Mouse (Mus musculus): Measurements from ENCODE around the gene Rab15.
"Not testable (repeated sequence)": the region's sequence is repeated elsewhere in the genome, so short reads cannot be mapped to it uniquely, and the experiment has no call there.

Rab15 gene

GRCm38 (mm10) chr12:76822651-76823041, at the start of gene Rab15:
Gene Rab15 (minus strand): TSS chr12:76822908.
- no peak for DNase-seq

- no peak for DNase-seq
Measured at GRCm38 (mm10) chr12:76869561-76869960, 46.9 kb upstream of the Rab15 start.

DNA sequence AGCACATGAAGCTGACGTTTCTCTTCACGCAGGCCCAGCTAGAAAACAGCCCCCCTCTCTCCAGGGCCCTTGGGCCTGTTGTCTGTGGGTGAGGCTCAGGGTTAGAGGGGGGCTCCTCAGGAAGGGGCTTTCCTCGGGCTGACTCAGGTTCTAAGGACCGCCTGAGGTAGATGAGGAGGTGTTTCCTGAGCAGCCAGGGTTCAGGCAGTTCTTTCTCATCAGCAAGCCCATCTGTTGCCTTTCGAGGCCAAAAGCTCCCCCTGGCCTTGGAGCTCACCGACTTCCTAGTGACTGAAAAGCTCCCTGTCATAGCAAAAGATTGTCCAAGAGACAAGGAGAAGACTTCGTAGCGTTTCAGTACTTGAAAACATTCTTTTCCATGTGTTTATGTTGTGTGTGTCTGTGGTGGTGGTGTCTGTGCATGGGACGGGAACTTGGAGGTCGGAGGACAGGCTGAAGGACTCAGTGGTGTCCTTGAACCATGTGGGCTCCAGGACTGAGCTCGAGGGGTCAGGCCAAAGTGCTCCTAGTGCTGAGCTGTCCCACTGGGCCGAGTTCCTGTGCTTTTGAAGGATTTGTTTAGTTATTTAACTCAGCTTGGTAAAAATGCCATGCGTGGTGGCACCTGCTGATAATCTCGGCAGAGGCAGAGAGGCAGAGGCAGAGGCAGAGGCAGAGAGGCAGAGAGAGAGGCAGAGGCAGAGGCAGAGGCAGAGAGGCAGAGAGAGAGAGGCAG, 45.9 kb upstream of the Rab15 start:
- no peak for DNase-seq

DNA sequence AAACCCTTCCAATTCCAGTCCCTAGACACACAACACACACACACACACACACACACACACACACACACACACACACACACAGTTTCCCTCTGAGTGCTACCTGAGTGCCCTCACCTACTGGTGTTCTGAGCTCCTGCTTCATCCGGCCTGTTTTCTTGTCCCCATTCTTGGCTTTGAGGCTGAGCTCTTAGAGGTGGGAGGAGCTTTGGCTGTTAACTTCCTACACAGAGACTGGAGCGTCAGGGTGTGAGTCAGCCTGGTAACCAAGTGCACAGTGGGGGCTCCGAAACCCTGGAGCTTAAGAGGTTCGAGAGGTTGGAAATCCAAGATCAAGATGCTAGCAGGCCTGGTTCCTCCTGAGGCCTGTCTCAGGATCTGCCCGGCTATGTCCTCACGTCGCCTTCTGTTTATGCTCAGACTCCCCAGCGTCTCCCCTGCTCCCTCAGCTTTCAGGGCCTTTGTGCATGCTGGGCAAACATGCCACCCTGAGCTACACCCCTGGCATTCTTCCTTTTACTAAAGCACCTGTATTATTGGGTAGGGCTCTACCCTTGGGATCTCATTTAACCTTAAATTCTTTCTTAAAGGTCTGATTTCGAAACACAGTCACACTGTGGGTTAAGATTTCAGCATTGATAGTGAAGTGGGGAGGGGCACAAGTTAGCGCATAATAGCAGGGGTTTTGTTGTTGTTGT, 45.0 kb upstream of the Rab15 start:
- DNase-seq = no peak

DNA sequence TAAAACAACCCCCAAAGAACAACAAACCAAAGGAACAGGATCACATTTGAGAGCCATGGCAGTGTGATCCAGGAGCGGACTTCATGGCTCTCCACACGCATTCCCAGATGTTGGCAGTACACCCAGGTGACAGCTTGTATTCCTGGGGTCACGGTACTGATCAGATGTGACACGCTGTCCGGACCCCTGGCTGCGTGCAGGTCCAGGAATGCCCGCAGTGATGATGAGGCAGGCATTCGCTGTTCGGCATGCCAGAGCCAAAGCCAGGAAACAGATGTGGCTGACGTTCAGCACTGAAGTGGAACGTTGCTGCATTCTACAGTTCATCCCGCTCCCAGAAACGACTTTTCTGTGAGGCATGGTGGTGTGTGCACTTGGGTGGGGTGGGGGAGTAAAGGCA, 42.6 kb upstream of the Rab15 start:
- no peak for DNase-seq

GRCm38 (mm10) chr12:76863651-76864050, 40.9 kb upstream of the Rab15 start:
- no peak for DNase-seq

DNA sequence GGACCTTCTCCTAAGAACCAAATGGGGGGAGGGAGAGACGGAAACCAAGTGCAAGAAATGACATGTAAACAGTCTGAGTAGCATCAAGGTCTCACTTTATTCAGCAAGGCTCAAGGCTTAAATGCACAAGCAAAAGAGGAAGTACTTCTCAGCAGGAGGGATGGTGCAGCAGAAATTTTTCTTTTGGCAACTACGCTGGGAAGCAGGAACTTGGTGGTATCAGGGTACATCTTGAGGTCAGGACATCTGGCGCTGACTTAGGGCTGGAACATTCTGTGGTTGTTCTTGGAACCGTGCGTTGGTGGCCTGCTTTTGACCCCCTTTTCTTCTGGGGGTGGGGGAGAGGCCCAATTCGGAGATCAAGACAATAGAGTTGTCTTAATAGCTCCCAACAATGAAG, 36.1 kb upstream of the Rab15 start:
- DNase-seq = not testable (repeated sequence)

GRCm38 (mm10) chr12:76857087-76857486, 34.4 kb upstream of the Rab15 start:
- no peak for DNase-seq

DNA sequence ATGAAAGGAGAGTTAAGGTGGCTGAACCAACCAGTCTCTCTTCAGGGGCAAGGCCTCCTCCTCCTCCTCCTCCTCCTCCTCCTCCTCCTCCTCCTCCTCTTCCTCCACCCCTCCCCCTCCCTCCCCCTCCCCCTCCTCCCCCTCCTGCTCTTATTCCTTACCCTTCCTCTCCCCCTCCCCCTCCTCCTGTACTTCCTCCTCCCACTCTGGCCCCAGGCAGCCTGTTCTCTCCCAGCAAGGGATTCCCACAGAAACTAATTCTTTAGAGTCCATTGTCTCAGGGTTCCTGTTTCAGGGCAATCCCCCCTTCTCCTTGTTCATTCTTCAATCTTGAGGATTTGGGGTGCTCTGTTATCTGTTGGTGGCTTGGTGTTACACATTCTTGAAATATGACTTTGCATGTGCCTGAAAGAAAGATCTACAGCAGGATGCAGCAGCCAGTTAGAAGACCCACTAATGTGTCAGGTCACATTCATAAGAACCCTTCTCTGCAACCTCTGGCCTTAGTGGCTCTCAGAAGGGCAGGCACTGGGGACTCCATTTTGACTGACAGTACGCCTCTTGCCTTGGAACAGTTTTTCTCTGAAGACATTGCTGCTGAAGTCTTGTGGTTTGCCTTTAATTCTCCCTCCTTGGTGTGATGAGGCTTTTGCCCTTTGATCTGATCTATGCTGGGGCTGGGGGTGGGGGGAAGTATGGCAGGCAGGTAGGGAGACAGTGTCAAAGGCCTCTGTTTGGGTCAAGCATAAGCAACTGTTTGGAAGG, 30.9 kb upstream of the Rab15 start:
- no peak for DNase-seq

- no peak for DNase-seq
Measured at GRCm38 (mm10) chr12:76852419-76852818, 29.7 kb upstream of the Rab15 start.

GRCm38 (mm10) chr12:76844346-76845061, 21.8 kb upstream of the Rab15 start:
- DNase-seq = no peak

DNA sequence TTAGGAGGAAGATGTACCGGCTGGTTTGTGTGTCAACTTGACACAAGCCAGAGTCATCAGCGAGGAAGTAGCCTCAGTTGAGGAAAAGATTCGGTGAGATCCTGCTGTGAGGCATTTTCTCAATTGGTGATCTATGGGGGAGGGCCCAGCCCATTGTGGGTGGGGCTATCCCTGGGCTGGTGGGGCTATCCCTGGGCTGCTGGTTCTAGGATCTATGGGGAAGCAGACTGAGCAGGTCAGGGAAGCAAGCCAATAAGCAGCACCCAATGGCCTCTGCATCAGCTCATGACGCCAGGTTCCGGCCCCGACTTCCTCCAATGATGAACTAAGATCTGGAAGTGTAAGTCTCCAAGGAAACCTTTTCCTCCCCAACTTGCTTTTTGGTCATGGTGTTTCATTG, 17.4 kb upstream of the Rab15 start:
- no peak for DNase-seq

GRCm38 (mm10) chr12:76839298-76839697, 16.6 kb upstream of the Rab15 start:
- DNase-seq = no peak

GRCm38 (mm10) chr12:76837844-76838650, 15.3 kb upstream of the Rab15 start:
- no peak for DNase-seq

GRCm38 (mm10) chr12:76837101-76837843, 14.6 kb upstream of the Rab15 start:
- peak; percentile 98 to 99 for DNase-seq

- DNase-seq = peak in 1 of 2 experiments; percentile 44
Measured at GRCm38 (mm10) chr12:76832704-76833103, 10.0 kb upstream of the Rab15 start.

DNA sequence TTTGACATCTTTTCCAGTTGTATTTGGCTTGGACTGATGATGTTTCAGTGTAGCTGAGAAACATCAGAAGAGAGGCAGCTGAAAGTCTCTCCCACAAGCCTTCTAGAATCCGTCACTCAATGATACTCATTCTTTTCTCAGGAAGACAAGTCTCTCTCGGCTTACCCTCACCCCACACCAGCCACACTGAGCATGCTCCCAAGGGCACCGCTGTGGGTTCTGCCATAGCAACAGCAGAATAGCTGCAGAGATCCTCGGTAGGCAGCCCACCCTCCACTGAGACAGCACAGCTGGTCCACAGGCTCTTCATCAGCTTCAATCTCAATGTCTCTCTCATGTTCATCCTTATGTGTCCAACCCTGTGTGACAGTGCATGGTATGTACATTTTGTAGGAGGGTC, 2.6 kb upstream of the Rab15 start:
- DNase-seq = no peak

GRCm38 (mm10) chr12:76822002-76822650, 582 bp downstream of the Rab15 start:
- peak in 1 of 2 experiments; percentile 48 for DNase-seq

- no peak for DNase-seq
Measured at GRCm38 (mm10) chr12:76820615-76821014, 2.1 kb downstream of the Rab15 start.

GRCm38 (mm10) chr12:76819816-76820215, 2.9 kb downstream of the Rab15 start:
- no peak for DNase-seq

- DNase-seq = no peak
Measured at GRCm38 (mm10) chr12:76818908-76819307, 3.8 kb downstream of the Rab15 start.

Measured in kidney, postnatal 25 days (tissue).